Mouse (Mus musculus) left cerebral cortex, postnatal 4 days (tissue): ENCODE data around the gene Sys1. TPM values are rescaled to one million over a fixed set of nuclear protein-coding genes. Genes with fewer than 3 reads are reported as not detected.
A peak's percentile ranks its signal among the peaks of the same experiment; 100 is the strongest.

ENCODE experiments used
- DNase-seq: peaks from one replicate; pipeline ENCODE4 v3.0.0-alpha.2; 2022
- intact Hi-C: fragments of 180-260 bp; cut with DNase I; formaldehyde crosslinking; loops from one replicate; pipeline ENCODE4 v1.15.1; 2025
- total RNA-seq, 2 experiments: library from RNA; stranded (reverse); gene quantifications; 2 replicates each; pipeline ENCODE4 v1.2.3; 2021

The Sys1 gene
- total RNA-seq, 2 experiments from 2014 or later: 42.5 to 45.8 TPM

GRCm38 (mm10) chr2:164432541-164433191, 24.1 kb upstream of the Sys1 start:
- intact Hi-C loops: no loop called here
- DNase-seq: no peak

GRCm38 (mm10) chr2:164433278-164433895, 23.4 kb upstream of the Sys1 start:
- intact Hi-C loops: no loop called here
- no peak for DNase-seq

- no peak for DNase-seq
- intact Hi-C loops: no loop called here
These were observed 22.1 kb upstream of the Sys1 start for GRCm38 (mm10) chr2:164434681-164435080.

- intact Hi-C loops: no loop called here
These were observed 21.3 kb upstream of the Sys1 start for GRCm38 (mm10) chr2:164435216-164436090.

GRCm38 (mm10) chr2:164436215-164436913, 20.4 kb upstream of the Sys1 start:
- DNase-seq: no peak
- intact Hi-C loops: no loop called here

More at GRCm38 (mm10) chr2:164435216-164436090, 21.3 kb upstream of the Sys1 start:
- DNase-seq: no peak

GRCm38 (mm10) chr2:164436961-164437360, 19.8 kb upstream of the Sys1 start:
- intact Hi-C loops: no loop called here
- DNase-seq: no peak

- no peak for DNase-seq
- intact Hi-C loops: no loop called here
These were observed 19.1 kb upstream of the Sys1 start for GRCm38 (mm10) chr2:164437710-164438109.

- intact Hi-C loops: no loop called here
- DNase-seq: no peak
These were observed 18.5 kb upstream of the Sys1 start for GRCm38 (mm10) chr2:164438257-164438656.

- DNase-seq: no peak
- intact Hi-C loops: no loop called here
These were observed 17.8 kb upstream of the Sys1 start for GRCm38 (mm10) chr2:164439001-164439421.

- DNase-seq: no peak
- intact Hi-C loops: no loop called here
These were observed 16.4 kb upstream of the Sys1 start for GRCm38 (mm10) chr2:164440314-164440713.

- no peak for DNase-seq
- intact Hi-C loops: no loop called here
These were observed 15.6 kb upstream of the Sys1 start for GRCm38 (mm10) chr2:164441155-164441554.

- DNase-seq: no peak
- intact Hi-C loops: no loop called here
These were observed 15.0 kb upstream of the Sys1 start for GRCm38 (mm10) chr2:164441731-164442130.

- intact Hi-C loops: no loop called here
- no peak for DNase-seq
These were observed 14.3 kb upstream of the Sys1 start for GRCm38 (mm10) chr2:164442315-164443050.

- DNase-seq: peak; percentile 70
- intact Hi-C loops: no loop called here
These were observed 13.7 kb upstream of the Sys1 start for GRCm38 (mm10) chr2:164443051-164443437.

- intact Hi-C loops: no loop called here
- no peak for DNase-seq
These were observed 13.2 kb upstream of the Sys1 start, which contains the start of gene Sdc4 for GRCm38 (mm10) chr2:164443460-164444000. Sdc4 (minus strand) TSS chr2:164443887.

- no peak for DNase-seq
- intact Hi-C loops: no loop called here
These were observed 12.1 kb upstream of the Sys1 start for GRCm38 (mm10) chr2:164444701-164445100.

GRCm38 (mm10) chr2:164445399-164446085, 11.2 kb upstream of the Sys1 start:
- no peak for DNase-seq
- intact Hi-C loops: no loop called here

- intact Hi-C loops: no loop called here
- DNase-seq: no peak
These were observed 10.7 kb upstream of the Sys1 start for GRCm38 (mm10) chr2:164446086-164446469.

GRCm38 (mm10) chr2:164448140-164448539, 8.6 kb upstream of the Sys1 start:
- no peak for DNase-seq
- intact Hi-C loops: no loop called here
